Mouse (Mus musculus) olfactory bulb, adult 2 months (tissue): Measurements from ENCODE around the gene Tnfrsf21.

ENCODE experiments used
- CTCF ChIP-seq: fragments of 200-500 bp; IDR thresholded peaks from 2 replicates; pipeline ENCODE4 v1.5.1; 2012; ENCODE audit warnings: low read depth, mild to moderate bottlenecking, low read length, moderate library complexity; ENCODE audit not compliant: insufficient read depth
- POLR2A ChIP-seq: fragments of 200-500 bp; IDR thresholded peaks from 2 replicates; pipeline ENCODE4 v1.6.1; 2012; ENCODE audit warnings: mild to moderate bottlenecking, low read depth, low read length, moderate library complexity; ENCODE audit not compliant: insufficient read depth

- TF ChIP-seq CTCF, result no peak
- TF ChIP-seq POLR2A, result no peak
Observed at GRCm38 (mm10) chr17:43130870-43131264, 114.5 kb downstream of the Tnfrsf21 start.
